Mouse (Mus musculus) 3T3-L1 (cell line): Measurements from ENCODE around the gene Fbxl13.

Experiments
- DNase-seq: peaks from one replicate; pipeline ENCODE4 v3.0.0-alpha.2; 2015; ENCODE audit warnings: low read depth, low spot score

The Fbxl13 gene

DNA sequence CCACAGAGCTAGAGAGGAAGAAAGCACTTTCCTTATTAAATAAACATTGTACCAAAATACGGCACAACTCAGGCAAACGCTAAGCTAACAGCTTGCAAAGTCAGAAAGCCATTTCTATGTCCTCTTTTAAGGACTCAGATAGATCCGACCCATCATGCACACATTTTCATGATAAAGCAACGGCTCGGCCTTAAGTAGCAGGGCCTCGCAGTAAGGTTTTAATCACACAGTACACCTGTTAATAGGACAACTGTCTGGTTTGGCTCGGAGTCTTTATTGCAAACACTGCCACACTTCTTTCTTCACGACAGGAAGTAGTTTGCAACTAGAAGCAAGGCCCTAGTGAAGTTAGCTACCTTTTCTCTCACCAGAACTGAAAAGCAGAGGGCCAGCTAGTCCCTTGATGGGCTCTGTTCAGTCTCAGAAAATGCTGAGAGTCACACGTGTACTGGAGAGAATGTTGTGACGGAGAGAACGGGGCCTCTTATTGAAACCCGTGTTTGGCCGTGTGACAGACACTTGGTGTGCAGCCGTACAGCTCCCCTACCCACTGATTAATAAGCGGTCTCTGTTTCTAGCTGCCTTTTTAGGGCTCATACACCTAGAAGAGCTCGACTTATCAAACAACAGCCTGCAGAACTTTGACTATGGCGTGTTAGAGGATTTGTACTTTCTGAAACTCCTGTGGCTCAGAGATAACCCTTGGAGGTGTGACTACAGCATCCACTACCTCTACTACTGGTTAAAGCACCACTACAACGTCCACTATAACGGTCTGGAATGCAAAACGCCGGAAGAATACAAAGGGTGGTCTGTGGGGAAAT lies 70.8 kb downstream of the Fbxl13 start:
- DNase-seq: no peak

DNA sequence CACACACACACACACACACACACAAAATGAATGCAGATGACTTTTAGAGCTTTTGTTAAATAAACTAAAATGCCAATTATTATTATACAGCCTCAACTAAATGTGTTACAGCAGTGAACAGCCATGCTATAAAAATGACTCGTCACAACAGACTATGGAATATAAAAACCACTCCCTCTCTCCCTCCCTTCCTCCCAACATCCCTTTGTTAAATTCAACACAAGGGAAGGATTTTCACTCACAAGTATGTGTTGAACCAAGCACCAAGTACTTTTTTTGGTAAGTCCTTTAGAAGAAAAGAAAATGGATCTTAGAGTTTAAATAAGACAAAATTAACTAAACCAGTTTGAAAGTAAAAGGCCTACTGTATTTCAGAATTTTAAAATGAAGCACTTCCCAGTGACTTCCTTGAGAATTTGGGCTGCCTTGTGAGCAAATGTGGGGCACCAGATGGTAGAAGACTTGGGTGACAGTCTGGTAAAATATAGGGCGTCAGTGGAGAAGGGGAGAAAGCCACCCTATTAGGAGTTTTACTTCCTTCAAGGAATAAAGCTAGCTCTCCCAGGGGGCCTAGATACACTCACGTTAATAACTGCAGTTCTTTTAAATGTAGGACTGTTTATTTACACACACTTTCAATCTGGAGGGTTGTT lies 72.5 kb downstream of the Fbxl13 start:
- no peak for DNase-seq

DNA sequence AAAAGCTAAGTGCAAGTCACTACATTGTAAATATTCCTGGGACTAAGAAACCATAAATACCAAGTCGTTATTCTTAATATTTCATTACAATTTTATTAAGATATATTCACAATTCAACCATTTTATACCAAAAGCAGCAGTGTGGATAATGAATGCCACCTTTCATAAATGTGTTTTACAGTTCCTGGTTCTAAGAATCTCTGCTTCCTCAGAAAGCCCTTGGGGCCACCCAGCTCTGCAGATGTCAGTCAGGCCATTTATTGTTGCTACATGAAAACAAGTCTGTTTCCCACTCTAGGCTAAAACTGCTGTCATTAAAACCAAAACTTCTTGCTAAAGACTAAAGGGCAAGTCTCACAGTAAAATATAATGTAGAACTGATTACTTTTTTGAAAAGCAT lies 77.7 kb downstream of the Fbxl13 start:
- DNase-seq: no peak

GRCm38 (mm10) chr5:21565392-21566065 lies 79.9 kb downstream of the Fbxl13 start:
- peak; percentile 93 for DNase-seq

DNA sequence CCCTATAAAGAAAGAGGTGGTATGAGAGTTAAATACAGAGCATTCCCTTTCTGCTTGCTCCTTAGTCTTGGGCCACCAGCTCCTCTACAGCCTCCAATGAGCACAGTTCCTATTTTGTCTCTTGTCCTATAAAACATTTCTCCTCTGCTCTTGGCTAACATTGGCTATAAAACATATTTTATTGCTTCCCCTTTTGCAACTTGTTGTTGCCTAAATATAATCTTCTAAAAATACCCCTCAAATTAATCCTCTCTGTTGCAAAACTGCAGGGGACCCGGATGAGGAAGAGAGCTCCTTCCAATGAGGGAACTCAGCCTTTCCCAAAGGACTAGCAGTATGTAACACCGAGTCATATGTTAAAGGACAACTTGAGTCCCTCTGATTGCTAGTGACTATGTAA lies 81.5 kb downstream of the Fbxl13 start:
- DNase-seq: no peak

DNA sequence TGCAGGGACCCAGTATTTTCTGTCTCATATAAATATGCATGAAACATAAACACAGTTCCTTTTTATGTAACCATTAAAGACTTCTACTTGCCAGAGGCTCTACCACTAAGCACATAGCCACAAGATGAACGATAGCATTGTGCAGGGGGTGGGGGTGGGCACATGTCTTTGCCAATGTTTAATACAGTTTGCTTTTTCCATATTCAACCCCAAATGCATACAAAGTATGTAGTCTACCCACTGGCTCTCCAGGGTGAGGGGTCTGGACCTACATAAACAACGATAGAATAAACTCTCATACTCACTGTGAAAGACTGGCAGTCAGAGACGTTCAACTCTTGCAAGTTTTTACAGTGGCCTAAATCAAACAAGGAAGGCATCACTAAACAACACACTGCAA lies 88.9 kb downstream of the Fbxl13 start:
- DNase-seq: no peak

DNA sequence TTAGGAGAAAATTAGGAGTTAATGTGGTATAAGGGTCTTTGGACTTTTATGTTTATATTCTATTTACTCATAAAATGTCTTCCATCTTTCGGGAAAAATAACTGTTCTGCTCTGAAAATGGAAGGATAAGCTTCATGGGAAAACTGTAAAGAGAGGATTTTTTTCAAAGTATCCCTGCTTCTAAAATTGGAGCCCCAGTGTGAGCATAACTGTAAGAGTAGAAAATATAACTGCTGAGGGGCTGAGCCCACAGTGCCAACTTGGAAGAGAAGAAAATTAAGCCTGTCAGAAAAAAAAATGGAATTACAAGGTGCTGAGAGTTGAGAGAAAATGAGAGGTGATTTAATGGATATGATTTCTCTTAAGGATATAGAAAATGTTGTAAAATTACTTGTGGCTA lies 90.7 kb downstream of the Fbxl13 start:
- no peak for DNase-seq

DNA sequence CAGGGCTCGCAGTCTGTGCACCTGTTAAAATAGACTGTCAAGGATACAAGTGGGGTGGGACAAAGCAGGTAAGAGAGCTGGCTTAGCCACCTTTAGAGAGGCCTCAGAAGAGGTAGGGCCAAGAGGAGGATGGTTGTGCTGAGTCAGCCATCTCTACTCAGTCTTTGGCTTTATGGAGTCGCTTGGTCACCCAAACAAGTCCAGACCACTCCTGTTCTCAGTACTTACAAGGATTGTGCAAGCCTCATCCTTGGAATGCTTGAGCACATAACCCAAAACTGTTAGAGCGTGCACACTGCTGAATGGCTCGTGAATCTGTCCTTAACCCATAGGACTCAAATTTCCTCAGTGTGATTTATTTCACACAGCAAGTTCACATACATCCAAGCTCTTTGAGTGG lies 91.7 kb downstream of the Fbxl13 start:
- no peak for DNase-seq

DNA sequence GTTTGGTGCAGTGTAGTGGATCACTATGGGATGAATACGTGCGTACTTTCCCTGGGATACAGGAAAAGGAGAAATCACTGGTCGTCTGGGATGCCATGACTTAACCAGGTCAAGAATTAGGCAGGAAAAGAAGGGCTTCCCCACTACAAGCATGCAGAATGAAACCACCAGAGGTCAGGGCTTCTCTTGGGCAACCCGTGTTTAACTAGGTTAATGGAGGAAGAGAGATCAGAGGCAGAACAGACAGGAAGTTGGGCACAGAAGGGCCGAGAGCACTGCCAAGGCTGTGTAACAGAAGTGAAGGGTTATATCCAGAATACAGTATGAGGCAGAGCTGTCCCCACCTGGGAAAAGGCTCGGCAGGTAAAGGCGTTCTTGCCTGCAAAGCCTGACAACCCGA lies 98.4 kb downstream of the Fbxl13 start:
- DNase-seq: no peak

GRCm38 (mm10) chr5:21545786-21546185 lies 99.6 kb downstream of the Fbxl13 start:
- DNase-seq: peak; percentile 69

DNA sequence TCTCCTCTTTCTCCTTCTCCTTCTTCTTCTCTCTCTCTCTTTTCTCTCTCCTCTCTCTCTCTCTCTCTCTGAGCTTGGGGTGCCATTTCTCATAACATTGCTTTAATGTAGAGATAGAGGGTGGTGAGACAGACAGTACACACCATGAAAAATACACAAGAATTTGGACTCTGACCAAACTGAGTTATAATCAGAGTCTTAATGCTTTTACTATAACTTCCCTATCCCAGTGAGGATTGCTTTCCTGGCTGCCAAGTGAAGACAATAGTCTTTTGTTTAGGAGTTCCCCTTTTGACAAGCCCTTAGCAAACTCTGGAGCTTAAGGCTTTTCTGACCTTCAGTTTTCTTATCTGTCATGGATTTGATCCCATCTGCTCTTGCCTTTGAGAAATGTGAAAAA lies 100.2 kb downstream of the Fbxl13 start:
- peak; percentile 78 for DNase-seq

DNA sequence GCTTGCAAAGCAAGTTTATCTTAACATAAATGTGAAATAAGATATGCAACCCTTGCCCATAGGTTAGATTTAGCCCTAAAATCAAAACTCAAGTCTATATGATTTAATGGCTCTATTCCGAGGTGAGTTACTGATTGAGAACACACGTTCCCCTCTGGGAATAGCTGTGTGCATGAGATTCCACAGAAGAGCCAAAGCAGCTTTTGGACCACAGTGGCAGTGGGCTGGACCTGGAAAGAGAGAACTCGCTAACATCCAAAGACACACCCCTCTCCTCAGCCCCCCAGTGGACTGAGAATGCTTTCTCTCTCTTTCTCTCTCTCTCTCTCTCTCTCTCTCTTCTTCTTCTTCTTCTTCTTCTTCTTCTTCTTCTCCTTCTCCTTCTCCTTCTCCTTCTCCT lies 100.6 kb downstream of the Fbxl13 start:
- peak; percentile 87 for DNase-seq

DNA sequence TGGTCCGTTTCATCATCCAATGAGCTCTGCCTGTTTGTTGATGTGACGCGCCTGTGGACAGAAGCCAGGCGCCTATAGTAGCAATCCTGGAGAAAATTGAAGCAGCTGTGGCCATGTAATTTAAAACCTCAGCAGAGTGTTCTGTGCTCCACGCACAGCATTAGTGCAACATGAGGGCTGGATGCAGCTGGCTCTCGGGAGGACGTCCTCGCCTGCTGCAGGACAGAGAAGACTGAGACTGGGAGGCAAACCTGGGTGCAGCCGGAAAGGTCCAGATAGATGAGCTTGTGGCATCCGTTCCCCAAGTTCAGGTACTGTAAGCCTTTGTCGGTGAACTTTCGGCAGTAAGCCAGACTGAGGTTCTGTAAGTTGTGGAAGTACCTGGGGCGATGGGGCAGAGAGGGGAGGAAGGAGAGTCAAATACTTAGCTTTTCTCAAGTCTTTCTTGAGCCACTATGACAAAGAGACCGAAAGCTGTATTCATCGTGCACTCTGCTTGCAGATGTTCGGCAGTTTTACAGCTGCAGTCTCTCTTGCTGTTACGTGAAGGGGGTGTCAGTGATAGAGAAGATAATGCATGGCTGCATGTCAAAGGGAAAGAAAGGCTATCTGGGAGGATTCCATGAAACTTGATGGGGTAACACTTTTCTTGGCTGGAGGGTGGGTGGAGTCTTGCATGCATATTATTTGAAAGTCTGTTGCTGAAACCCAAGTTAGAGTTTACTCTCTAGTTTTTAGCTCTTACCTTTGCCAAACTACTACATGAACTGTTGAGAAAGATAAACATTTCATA lies 101.8 kb downstream of the Fbxl13 start, which contains the start of gene Lrrc17:
Gene Lrrc17, plus strand, starts transcription at position 151 of the 793 bp plus-strand sequence.
- peak; percentile 90 for DNase-seq

DNA sequence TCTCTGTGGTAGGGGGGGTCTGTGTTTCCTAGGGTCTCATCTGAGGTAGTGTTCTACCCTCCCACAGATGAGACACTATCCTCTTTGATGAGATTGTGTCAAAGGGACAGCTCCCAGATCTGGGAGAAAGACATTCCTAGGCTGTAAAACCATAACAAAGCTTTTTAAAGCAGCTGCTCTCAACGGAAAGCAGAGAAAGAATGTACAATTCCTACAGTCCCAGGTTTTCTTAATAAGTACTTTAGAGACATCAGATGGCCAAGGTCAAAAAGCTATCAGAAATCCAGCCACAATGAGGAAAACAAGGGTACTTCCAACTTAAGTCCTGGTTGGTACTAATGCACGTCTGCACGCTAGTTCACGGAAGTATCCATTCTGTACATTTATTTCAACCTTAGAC lies 103.2 kb downstream of the Fbxl13 start:
- no peak for DNase-seq

- DNase-seq: peak; percentile 56
Observed at GRCm38 (mm10) chr5:21532921-21533320, 112.5 kb downstream of the Fbxl13 start.

GRCm38 (mm10) chr5:21532126-21532525 lies 113.3 kb downstream of the Fbxl13 start:
- no peak for DNase-seq

- peak; percentile 79 for DNase-seq
Observed at GRCm38 (mm10) chr5:21529110-21529720, 116.2 kb downstream of the Fbxl13 start.

DNA sequence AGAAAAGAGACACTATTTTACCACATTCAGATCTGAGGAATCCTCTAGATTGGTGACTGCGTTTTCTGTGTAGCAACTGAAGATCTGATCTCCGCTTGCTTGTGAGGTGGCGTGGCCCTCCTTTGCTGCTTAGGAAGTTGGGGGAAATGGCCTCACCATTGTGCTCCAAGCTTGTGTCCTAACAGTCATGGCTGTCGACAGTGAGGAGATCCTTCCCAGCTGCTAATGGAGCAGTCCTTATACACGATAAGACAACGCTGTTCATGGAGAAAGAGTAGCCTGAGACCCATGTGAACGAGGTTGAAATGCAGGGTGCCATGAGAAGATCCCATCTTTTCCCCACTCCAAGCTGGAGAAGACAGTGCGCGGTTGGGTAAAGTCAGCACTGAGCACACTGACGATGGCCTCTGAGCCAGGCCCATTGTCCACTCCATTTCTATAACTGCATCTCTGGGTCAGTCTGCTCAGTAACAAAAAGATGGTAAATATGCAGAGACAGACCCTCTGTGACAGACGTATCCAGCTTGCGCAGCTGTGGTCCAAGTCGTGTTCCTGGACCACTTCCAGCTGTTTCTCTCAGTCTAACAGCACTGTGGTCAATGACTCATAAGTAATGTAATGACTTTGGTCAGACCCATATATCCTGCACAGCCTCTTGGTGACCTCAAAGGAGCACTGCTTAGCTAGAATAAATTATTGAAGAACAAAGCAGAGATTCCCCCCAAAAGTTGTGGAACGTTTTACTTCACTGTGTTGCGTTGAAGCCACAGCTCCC lies 117.2 kb downstream of the Fbxl13 start:
- peak; percentile 97 for DNase-seq

DNA sequence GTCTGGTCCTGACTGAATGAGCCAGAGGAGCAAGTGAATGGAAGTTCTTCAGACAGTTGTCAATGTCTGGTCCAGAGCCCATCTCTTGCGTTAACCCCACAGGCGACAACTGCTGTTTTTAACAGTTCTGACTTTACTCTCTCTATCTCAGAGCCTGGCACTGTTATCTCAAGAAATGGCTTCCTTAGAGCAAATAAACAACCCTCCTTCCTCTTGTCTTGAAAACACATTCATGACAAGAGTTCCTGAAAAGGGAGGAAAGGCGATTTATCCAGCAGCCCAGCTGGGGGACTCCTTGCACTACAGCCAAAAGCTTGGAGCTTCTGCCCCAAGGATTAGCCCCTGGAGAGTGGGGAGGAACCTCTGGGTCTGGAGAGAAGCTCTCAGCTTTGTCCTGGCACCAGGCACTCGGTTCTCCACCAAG lies 117.9 kb downstream of the Fbxl13 start:
- no peak for DNase-seq

GRCm38 (mm10) chr5:21526835-21527485 lies 118.5 kb downstream of the Fbxl13 start:
- DNase-seq: no peak
